Mouse (Mus musculus): ENCODE data around the gene Crybg1. TPM values are rescaled to one million over a fixed set of nuclear protein-coding genes. Genes with fewer than 3 reads are reported as not detected.

Crybg1 gene
- total and polyA plus RNA-seq, 2 experiments from 2014 or later = 0.10 to 0.16 TPM

DNA sequence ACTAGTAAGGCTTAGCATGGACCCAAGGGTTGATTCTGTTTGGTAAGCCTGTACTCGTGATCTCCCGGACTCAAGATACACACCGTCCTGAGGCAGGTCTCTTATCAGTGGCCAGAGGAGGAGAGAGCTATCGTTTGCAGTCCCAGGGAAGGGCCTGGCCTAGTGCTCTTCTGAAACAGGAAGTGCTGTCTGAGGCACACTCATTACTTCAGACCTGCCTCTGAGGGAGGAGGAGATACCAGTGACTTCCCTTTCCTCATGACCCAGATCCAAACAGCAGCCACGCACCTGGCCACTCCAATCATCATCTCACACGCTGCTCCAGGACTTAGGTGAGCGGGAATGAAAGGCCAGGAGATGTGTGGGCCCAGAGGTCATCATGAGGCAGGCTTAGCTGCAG is 79.5 kb downstream of the Crybg1 start:
- ATAC-seq = no peak
- no peak for DNase-seq (ENCODE audit: low spot score)
- no peak overlapping the region for H3K4me2 ChIP-seq (ENCODE audit: low read depth, low read length)

DNA sequence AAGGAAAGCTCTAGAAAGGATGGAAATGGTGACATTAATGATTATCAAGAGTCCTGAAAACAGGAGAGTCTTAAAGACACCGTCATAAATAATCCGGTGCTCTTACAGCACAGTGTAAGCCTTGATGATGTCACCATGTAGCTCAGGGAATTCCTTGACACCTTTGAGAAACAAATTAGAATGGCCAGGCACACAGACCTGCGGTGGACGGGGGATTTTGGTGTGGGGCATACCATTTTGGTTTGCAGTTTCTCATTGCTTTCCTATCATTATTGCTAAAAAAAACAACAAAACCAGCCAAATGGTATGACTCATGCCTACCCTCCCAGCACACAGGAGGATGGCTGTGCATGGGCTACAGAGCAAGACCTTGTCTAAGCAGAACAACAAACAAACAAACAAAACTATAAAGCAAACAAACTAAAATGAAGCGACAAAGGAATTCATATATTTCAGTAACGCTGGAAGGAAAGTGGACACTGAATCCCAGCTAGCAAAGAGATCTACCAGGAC is 82.7 kb downstream of the Crybg1 start:
- 87% methylated on average over 6 of the region's 6 CpGs for whole genome bisulfite sequencing

More for the DNA sequence above, 79.5 kb downstream of the Crybg1 start:
- TF ChIP-seq CTCF (IDR thresholded peaks at IDR 0.05; ENCODE audit: low read depth) = no peak
- H3K36me3 ChIP-seq (ENCODE audit: insufficient read depth, low read length) = no peaks in the 10 kb centered on the region
- no peak overlapping the region for H3K9ac ChIP-seq (replicated peaks; ENCODE audit: low read length)
- H3K27me3 ChIP-seq (ENCODE audit: insufficient read depth, low read length) = no peaks in the 10 kb centered on the region
- H3K4me1 ChIP-seq (ENCODE audit: insufficient read depth, low read length) = no peaks in the 10 kb centered on the region
- H3K4me3 ChIP-seq (ENCODE audit: low read length) = no peak overlapping the region
- H3K27ac ChIP-seq = no peak overlapping the region
- WGBS = 89% methylated on average over 7 of the region's 7 CpGs
- H3K9me3 ChIP-seq (ENCODE audit: low read length) = no peaks in the 10 kb centered on the region

DNA sequence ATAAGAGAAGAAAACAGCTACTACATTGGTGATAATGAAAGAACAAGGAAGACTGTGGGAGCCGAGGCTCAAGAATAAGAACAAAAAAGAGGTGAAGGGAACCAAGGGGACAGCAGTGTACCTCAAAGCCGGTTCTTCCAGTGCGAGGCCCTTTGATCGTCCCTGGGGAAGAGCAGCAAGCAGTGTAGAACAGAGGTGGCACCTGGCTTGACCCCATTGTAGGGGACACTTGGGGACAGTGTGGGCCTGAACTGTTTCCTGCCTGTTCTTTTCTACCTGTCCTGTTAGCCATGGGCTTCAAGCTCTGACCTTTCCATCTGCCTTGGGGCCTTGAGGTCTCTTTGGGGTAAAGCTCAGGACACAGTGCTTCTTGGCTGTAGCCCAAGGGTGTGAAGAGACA is 85.7 kb downstream of the Crybg1 start:
- no peak for DNase-seq (ENCODE audit: low spot score)
- Histone ChIP-seq H3K4me1 (ENCODE audit: insufficient read depth, low read length) (no peaks in the 10 kb centered on the region), H3K36me3 (ENCODE audit: insufficient read depth, low read length) (no peaks in the 10 kb centered on the region), H3K9me3 (ENCODE audit: low read length) (no peaks in the 10 kb centered on the region), H3K27ac (no peak overlapping the region), H3K27me3 (ENCODE audit: insufficient read depth, low read length) (no peaks in the 10 kb centered on the region), H3K9ac (replicated peaks; ENCODE audit: low read length) (no peak overlapping the region), H3K4me2 (ENCODE audit: low read depth, low read length) (no peak overlapping the region), H3K4me3 (ENCODE audit: low read length) (no peak overlapping the region)
- 88% methylated on average over 4 of the region's 4 CpGs for WGBS
- no peak for ATAC-seq
- TF ChIP-seq CTCF (IDR thresholded peaks at IDR 0.05; ENCODE audit: low read depth) = no peak

More for the DNA sequence above, 82.7 kb downstream of the Crybg1 start:
- no peaks in the 10 kb centered on the region for H3K27me3 ChIP-seq (ENCODE audit: insufficient read depth, low read length)
- TF ChIP-seq CTCF (IDR thresholded peaks at IDR 0.05; ENCODE audit: low read depth) = no peak
- H3K4me2 ChIP-seq (ENCODE audit: low read depth, low read length) = no peak overlapping the region
- no peak for DNase-seq (ENCODE audit: low spot score)
- H3K36me3 ChIP-seq (ENCODE audit: insufficient read depth, low read length) = no peaks in the 10 kb centered on the region
- H3K4me3 ChIP-seq (ENCODE audit: low read length) = no peak overlapping the region
- H3K9ac ChIP-seq (replicated peaks; ENCODE audit: low read length) = no peak overlapping the region
- no peak for ATAC-seq
- no peaks in the 10 kb centered on the region for H3K4me1 ChIP-seq (ENCODE audit: insufficient read depth, low read length)
- no peak overlapping the region for H3K27ac ChIP-seq
- H3K9me3 ChIP-seq (ENCODE audit: low read length) = no peaks in the 10 kb centered on the region

DNA sequence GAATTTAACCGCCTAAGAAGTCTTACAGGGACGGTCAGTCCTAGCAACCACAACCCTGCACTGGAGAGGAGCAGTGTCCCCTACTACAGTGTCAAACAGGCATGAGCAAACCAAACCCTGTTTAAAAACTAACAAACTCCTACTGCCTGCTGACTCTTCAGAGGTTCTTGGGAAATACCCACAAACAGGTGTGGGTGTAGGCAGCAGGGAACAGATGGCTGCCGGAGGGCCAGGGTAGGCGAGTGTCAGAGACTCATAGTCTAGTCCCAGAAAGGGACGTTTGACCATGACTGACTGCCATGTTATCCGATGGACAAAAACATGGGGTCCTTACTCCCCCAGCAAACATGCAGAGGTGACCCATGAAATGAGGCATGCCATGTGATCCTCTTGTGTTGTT is 97.7 kb downstream of the Crybg1 start:
- Histone ChIP-seq H3K9ac (replicated peaks; ENCODE audit: low read length) (no peak overlapping the region), H3K36me3 (ENCODE audit: insufficient read depth, low read length) (no peaks in the 10 kb centered on the region), H3K27ac (no peak overlapping the region), H3K9me3 (ENCODE audit: low read length) (no peaks in the 10 kb centered on the region), H3K4me2 (ENCODE audit: low read depth, low read length) (no peak overlapping the region), H3K4me1 (ENCODE audit: insufficient read depth, low read length) (no peaks in the 10 kb centered on the region), H3K4me3 (ENCODE audit: low read length) (no peak overlapping the region), H3K27me3 (ENCODE audit: insufficient read depth, low read length) (no peaks in the 10 kb centered on the region)
- ATAC-seq (no peak), DNase-seq (ENCODE audit: low spot score) (no peak)
- WGBS = 61% methylated on average over 6 of the region's 6 CpGs
- no peak for TF ChIP-seq CTCF (IDR thresholded peaks at IDR 0.05; ENCODE audit: low read depth)

DNA sequence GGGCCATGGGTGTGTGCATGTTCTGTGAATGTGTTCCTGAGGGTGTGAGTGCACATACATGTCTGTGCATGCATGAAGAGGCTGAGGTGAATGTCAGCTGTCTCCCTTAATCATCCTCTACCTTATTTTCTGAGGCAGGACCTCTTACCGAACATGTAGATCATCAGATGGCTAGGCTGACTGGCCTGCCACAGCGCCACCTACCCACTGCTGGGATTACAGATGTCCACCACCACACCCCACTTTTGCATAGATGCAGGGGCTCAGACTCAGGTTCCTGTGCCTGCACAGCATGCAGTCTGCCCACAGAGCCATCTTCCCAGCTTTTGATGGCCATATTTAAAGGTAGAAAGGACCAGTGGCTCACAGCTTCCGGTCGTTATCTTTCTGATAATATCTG is 103.9 kb downstream of the Crybg1 start:
- TF ChIP-seq CTCF (IDR thresholded peaks at IDR 0.05; ENCODE audit: low read depth) = no peak; the same call in 1 of the 2 replicates
- Histone ChIP-seq H3K4me2 (ENCODE audit: low read depth, low read length) (no peak overlapping the region), H3K36me3 (ENCODE audit: insufficient read depth, low read length) (no peaks in the 10 kb centered on the region), H3K9me3 (ENCODE audit: low read length) (no peaks in the 10 kb centered on the region), H3K4me3 (ENCODE audit: low read length) (no peak overlapping the region), H3K27me3 (ENCODE audit: insufficient read depth, low read length) (no peaks in the 10 kb centered on the region), H3K9ac (replicated peaks; ENCODE audit: low read length) (no peak overlapping the region), H3K4me1 (ENCODE audit: insufficient read depth, low read length) (no peaks in the 10 kb centered on the region), H3K27ac (no peak overlapping the region)
- ATAC-seq (no peak), DNase-seq (ENCODE audit: low spot score) (no peak)
- 73% methylated on average over 4 of the region's 4 CpGs for WGBS

DNA sequence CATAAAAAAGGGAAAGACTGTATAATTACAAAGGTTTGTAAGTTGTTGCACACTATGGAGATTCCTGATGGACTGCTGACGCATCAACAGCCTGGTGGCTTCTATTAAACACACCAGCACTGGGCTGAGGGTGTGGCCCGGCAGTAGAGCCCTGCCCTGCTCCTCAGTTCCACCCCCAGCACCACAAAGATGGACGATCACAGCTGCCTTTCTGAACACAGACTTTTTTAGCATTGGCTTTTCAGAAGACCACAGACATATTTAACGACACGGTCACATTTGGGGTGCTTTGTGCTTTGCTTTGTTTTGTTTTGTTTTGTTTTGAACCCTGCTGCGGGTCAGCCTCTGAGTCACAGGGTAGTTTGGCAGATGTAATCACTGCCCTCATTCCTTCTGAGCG is 105.0 kb downstream of the Crybg1 start:
- DNase-seq (ENCODE audit: low spot score) (no peak), ATAC-seq (no peak)
- 67% methylated on average over 7 of the region's 7 CpGs for WGBS
- Histone ChIP-seq H3K27ac (no peak overlapping the region), H3K27me3 (ENCODE audit: insufficient read depth, low read length) (no peaks in the 10 kb centered on the region), H3K36me3 (ENCODE audit: insufficient read depth, low read length) (no peaks in the 10 kb centered on the region), H3K9me3 (ENCODE audit: low read length) (no peaks in the 10 kb centered on the region), H3K9ac (replicated peaks; ENCODE audit: low read length) (no peak overlapping the region), H3K4me2 (ENCODE audit: low read depth, low read length) (no peak overlapping the region), H3K4me3 (ENCODE audit: low read length) (no peak overlapping the region), H3K4me1 (ENCODE audit: insufficient read depth, low read length) (no peaks in the 10 kb centered on the region)
- no peak for TF ChIP-seq CTCF (IDR thresholded peaks at IDR 0.05; ENCODE audit: low read depth)

DNA sequence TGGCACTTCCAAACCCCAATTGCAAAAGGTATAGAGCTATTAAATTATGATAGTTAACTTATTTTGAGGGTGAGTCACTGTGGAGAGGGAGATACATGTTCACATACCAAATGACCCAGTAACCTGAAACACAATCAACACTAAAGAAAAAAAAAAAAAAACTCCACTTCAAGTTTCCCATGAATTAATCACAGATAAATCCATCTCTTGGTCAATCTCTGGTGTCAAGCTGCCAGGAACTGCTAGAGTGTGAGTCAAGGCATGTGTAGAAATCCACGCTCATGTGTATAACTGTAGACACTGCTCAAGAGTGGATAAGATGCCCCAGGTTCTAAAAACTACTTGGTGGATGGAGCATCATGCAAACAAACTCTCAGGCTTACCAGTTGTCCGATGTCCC is 109.5 kb downstream of the Crybg1 start:
- no peak overlapping the region for H3K27ac ChIP-seq
- H3K9ac ChIP-seq (replicated peaks; ENCODE audit: low read length) = no peak overlapping the region
- H3K4me3 ChIP-seq (ENCODE audit: low read length) = no peak overlapping the region
- 92% methylated on average over 2 of the region's 2 CpGs for WGBS
- H3K4me2 ChIP-seq (ENCODE audit: low read depth, low read length) = no peak overlapping the region
- H3K9me3 ChIP-seq (ENCODE audit: low read length) = no peaks in the 10 kb centered on the region
- no peak for DNase-seq (ENCODE audit: low spot score)
- H3K36me3 ChIP-seq (ENCODE audit: insufficient read depth, low read length) = no peaks in the 10 kb centered on the region
- no peaks in the 10 kb centered on the region for H3K4me1 ChIP-seq (ENCODE audit: insufficient read depth, low read length)
- ATAC-seq = no peak
- no peak for TF ChIP-seq CTCF (IDR thresholded peaks at IDR 0.05; ENCODE audit: low read depth)
- no peaks in the 10 kb centered on the region for H3K27me3 ChIP-seq (ENCODE audit: insufficient read depth, low read length)
